Mouse (Mus musculus) ZHBTc4 (cell line): ENCODE measurements around the gene Ppm1f.
"Not testable (repeated sequence)": the region's sequence is repeated elsewhere in the genome, so short reads cannot be mapped to it uniquely, and the experiment has no call there.

Experiments used
- DNase-seq: peaks from one replicate; pipeline ENCODE4 v3.0.0-alpha.2; 2011; ENCODE audit warnings: low read depth, low spot score

The Ppm1f gene

DNA sequence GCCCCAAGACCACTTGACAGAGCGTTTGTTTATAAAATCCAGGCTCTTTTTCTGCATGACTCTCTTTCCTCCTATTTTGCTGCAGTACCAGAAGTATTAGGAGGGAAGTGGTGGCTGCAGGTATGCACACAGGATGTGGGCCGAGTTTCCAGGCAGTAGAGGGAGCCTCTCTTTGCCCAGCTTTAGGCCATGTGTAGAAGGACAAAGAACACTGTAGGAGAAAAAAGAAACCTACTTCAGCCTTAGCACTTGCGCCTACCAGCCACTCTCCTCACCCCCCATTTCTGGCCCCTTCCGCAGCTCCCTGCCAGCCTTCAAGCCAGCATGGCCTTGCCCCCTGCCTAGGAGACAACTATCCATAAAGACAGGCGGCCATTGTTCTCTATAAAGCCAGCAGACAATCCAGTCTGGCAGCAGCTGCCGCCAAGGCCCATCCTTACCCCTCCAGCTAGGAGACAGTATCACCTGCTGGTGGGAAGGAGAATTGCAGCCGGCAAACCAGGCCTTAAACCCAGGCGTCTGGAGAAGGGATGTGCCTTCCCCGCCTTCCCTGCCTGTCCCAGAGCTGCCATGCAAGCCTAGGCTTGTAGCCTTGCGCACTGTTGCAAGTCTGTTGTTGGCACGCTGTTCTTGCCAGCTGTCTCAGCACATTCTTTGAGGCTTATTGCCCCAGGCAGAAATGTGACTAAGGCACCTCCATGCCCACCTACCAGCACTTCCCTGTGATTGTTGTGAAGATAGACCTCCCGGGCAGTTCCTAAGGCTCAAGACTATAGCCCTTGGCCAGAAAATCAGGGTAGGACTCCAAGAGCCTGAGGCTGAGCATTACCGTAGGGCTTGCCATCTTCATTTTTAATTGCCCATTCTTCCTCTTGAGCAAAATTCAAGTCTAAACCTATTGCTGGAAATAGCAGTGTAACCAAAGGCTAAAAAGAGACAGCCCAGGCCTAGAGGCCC lies 15.7 kb downstream of the Ppm1f start:
- DNase-seq, result peak; percentile 96

DNA sequence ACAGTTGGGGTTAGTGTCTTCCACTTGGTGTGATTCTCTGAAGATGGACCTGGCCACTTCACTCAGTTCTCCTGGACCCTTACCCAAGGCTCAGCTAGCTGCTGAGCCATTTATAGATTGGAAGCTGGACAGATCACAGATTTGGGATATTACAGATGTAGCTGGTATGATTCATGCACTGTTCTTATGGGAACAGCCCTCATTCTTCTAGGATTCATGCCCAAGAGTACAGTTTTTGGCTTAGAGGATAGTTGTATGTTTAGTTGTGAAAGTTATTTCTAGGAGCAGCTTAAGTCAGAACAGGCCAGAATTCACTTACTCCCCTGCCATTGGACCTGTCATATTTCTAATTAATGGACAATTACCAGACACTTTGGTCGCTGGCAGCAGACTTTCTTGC lies 17.2 kb downstream of the Ppm1f start:
- no peak for DNase-seq

DNA sequence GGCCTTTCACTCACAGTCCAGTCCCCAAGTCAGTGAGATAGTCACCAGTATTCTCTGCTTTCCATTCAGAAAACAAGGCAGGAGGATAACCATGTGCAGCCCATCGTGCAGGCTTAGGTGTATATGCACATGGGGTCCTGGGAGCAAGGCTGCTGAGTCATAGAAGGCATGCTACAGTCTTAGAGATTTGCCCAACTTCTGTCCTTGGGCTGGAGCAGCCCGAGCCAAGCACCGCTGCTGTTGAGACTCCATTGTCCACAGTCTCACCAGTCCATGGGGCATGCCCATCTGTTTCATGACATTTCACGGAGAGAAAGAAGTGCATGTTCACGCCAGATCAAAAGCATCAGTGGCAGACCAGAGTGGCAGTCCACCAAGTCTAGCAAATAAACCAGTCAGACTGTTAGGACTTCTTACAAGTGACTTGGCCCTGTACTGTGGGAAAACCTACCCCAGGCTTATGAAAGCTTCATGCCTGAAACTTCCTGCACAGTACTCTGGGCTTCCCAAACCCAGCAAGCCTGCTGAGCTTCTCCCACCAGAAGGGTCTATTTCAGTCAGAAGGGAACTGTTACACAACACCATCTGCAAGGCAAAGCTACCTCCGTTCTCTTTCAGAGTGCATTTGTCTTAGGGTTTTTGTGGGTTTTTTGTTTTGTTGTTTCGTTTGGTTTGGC lies 22.3 kb downstream of the Ppm1f start:
- DNase-seq, result no peak

DNA sequence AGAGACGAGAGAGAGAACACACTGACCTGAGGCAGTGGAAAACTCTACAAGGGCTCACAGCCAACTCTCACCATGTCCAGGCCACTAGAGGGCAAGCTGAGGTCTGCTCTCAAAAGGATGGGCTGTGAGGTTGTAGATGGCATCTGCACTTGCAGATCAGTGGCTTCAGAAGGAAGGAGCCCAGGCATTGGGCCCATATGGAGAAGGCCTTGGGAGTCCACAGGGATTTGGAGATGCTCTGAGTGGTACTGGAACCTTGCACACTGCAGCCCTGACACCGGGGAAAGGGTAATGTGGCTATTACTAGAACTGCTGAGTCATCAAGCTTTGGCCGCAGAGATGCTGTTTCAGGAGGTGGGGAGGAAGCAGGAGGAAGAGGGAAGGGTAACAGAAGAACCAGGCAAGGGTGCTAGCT lies 24.8 kb downstream of the Ppm1f start:
- peak; percentile 46 for DNase-seq

DNA sequence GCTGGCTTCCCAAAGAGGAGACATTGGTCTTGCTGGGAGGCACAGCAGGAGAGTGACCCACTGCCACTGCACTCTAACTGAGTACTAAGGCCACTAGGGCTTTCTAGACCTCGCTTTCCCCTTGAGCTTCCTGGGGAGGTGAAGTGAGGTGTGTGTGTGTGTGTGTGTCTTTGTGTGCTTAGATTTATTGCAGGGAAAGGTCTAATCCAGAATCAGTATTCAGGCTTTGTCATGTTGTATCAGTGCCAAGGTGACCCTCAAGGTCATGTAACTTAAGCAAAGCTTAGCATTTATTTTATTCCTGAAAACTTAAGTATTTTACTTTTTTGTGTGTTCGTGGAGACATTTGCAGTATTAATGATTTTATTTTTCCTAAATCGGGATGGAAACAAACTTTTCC lies 28.2 kb downstream of the Ppm1f start:
- no peak for DNase-seq

DNA sequence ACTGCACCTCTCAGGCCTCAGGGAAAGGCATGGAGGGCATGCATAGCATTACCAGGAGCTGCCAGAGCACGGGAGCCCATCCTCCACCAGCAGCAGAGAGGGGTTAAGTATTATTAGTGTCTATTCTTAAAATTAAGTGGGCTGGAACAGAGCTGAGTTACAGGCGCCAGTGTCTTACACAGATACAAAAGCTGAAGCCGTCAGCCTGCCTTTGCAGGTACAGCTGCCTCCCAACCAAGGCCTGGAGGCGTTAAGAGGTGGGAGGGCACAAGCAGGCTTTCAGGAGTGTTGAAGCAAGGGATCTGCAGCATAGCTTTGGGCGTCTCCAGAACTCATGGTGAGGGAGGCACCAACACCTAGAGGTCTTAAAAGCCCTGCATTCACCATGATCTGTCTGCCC lies 30.3 kb downstream of the Ppm1f start:
- no peak for DNase-seq

DNA sequence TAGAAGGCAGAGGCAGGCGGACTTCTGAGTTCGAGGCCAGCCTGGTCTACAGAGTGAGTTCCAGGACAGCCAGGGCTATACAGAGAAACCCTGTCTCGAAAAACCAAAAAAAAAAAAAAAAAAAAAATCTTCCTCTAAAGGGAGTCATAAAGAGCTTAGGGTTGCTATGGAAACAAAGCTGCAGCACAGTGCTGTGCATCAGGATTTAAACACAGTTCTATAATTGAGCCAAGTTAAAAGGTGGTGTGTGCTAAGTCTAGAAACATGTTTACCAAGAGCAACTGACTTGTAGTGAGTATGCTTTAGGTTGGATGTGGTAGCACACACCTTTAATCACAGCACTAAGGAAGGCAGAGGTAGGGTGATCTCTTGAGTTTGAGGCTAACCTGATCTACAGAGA lies 32.6 kb downstream of the Ppm1f start:
- DNase-seq, result not testable (repeated sequence)

DNA sequence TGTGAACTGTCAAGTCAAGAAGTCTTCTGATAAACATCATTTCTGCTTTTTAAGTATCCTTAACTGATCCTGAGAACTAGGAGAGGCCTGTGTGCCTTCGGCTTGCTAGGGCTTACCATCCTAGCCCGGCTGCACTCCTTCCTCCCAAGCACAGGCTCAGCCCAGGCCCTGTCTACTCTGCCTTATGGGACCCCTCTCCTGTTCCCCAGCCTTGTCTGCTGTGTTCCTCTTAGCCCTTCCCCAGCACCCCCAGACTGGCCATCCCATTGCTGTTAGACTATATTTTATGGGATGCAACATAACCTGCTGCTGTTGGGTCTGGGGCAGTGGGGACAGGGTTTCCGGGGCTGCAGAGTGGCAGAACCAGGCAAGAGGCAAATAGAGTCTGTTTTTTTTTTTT lies 34.1 kb downstream of the Ppm1f start:
- no peak for DNase-seq

DNA sequence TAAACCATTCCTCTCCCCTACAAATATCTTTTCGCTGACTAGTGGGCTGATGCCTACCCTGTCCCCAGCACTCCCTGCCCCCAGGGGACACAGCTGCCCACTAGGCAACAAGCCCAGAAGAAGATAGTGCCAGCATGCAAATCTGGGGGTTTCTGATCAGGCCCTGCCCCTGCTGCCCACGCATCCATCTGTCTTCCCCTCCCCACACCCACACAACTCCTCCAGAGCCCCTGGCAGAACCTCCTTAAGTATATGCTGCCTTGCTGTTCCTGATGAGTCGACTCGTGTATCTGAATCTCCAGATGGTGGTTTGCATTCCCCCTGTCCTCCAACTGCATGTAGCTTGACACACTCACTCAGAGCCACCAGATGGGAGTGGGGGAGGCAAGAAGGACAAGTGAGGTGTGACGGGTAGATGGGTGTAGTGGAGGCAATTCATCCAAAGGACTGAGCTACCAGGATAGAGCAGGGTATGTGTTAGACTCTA lies 34.6 kb downstream of the Ppm1f start:
- no peak for DNase-seq

DNA sequence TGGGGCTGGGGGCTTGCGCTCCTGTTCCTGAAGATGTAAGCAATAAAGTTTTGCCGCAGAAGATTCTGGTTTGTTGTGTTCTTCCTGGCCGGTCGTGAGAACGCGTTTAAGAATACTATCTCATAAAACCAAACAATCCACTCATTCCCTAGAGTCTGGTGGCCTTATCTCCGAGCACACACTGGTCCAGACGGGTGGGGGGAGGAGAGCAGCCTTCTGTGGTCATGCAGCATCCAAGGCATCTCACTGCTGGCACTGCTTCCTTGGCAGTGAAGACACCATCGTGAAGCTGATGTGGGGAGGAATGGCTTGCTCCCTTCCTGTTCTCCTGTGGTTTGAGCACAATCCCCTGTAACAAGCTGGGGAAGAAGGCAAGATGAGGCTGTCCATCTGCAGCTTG lies 43.3 kb downstream of the Ppm1f start:
- DNase-seq, result no peak

DNA sequence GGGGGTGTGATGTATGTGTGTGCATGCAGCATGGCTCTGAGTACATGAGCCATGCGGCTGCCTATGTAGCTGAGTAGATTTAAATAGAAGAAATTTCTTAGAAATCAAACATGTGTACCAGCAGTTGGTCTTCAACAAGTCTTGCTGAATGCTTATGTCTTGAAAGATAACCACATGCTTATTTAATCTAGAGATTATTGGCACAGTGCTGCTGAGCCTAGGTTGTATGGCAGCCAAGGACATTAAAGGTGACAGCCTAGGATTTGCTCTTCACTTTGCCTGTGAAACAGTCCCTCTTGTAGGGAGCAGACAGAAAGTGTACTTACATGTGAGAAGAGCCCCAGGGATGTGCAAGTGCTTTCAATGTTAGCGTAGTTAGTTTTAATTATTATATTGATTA lies 44.8 kb downstream of the Ppm1f start:
- DNase-seq, result no peak

DNA sequence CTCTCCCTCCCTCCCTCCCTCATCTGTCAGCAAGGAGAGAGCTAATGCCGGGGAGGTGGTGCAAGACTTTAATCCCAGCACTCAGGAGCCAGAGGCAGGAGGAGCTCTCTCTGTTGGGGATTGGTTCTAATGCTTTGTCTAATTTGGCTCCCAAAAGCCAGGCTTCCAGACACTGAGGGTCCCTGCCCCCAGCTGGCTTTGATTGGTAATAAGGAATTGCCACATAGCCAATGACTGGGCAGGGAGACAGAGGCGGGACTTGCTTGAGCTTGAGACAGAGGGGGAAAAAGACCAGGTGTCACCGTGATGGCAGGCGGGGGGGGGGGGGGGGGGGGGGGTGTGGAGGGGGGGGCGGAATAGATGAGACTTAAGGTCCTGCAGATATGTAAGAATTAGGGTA lies 62.3 kb downstream of the Ppm1f start:
- DNase-seq, result peak; percentile 62

DNA sequence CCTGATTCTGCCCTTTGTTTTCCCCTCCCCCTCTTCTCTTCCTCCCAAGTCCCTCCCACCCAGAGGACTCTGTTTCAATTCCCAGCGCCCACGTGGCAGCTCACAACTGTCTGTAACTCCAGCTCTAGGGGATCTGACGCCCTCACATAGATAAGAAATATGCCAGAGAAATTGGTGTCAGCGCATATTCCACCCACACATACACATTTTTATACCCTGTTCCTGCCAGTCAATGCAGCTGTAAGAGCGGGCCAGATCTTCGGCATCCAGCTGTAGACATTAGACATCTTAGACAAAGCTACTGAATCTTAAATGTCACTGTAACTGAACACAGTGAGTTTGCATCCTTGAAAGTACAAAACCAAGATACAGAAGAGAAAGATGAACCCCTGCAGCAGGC lies 63.6 kb downstream of the Ppm1f start:
- peak; percentile 10 for DNase-seq

DNA sequence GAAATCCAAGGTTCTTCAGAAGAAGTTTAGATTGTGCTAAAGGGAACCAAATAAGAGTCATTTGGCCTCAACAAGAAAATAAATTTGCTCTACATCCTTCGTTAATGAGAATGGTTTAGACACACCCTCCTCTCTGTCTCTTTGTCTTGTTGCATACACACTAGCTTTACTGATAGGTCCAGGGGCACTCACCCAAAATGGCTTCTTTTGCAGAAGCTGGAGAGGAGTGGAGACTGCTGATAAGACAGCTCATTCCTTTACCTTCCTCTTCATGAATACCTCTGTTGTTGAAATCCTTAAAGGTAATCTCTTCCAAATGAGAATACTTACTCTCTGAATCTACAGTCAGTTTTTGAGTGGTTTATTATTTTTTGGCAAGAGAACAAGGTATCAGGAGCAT lies 68.9 kb downstream of the Ppm1f start:
- DNase-seq, result no peak

DNA sequence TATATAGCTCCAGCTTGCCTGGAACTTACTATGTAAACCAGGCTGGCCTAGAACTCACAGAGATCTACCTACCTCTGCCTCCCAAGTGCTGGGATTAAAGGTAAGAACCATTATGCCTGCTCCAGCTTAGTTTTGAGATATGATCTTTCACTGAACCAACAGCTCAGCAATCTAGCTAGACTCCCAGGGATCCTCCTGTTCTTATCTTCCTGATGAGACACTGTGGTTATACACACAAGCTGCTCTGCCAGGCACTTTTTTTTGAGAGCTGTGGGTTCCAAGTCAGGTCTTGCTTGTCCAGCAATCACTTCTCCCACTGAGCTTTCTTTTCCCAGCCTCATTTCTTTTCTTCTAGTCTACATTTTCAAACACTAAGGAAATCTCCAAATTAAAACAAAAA lies 70.0 kb downstream of the Ppm1f start:
- no peak for DNase-seq
